Mouse (Mus musculus) midbrain, postnatal 0 days (tissue): ENCODE results near the gene Aqp3. TPM values are rescaled to one million over a fixed set of nuclear protein-coding genes. Genes with fewer than 3 reads are reported as not detected.

Source experiments
- ATAC-seq: fragments of 200-750 bp; cut with Nextera tagmentation; 2 replicates; pipeline ENCODE4 v1.8.0; 2017; ENCODE audit warnings: moderate number of reproducible peaks, mild to moderate bottlenecking, moderate TSS enrichment, moderate library complexity; ENCODE audit not compliant: low FRiP score
- DNase-seq: peaks from one replicate; pipeline ENCODE4 v3.0.0-alpha.2; 2015; ENCODE audit warnings: low spot score
- H3K27ac ChIP-seq: fragments of 300-500 bp; sonication (generic); 2 replicates; pipeline ENCODE4 v1.5.1; 2014; ENCODE audit warnings: low read depth, mild to moderate bottlenecking, low read length, mixed read lengths
- H3K27me3 ChIP-seq: fragments of 300-500 bp; sonication (generic); 2 replicates; pipeline ENCODE4 v1.6.1; 2014; ENCODE audit warnings: low read length, control low read depth, mixed read lengths; ENCODE audit not compliant: insufficient read depth
- H3K36me3 ChIP-seq: fragments of 300-500 bp; sonication (generic); 2 replicates; pipeline ENCODE4 v1.6.1; 2014; ENCODE audit warnings: low read length, control low read depth, mixed read lengths; ENCODE audit not compliant: insufficient read depth
- H3K4me1 ChIP-seq: fragments of 300-500 bp; sonication (generic); 2 replicates; pipeline ENCODE4 v1.6.1; 2014; ENCODE audit warnings: mild to moderate bottlenecking, control low read depth, antibody characterized with exemption, low read length, mixed read lengths; ENCODE audit not compliant: insufficient read depth
- H3K4me2 ChIP-seq: fragments of 300-500 bp; sonication (generic); 2 replicates; pipeline ENCODE4 v1.6.1; 2014; ENCODE audit warnings: low read depth, mild to moderate bottlenecking, low read length, mixed read lengths; ENCODE audit not compliant: poor library complexity, severe bottlenecking
- H3K4me3 ChIP-seq: fragments of 300-500 bp; sonication (generic); 2 replicates; pipeline ENCODE4 v1.5.1; 2014; ENCODE audit warnings: low read depth, mild to moderate bottlenecking, low read length, moderate library complexity
- H3K9ac ChIP-seq: fragments of 300-500 bp; sonication (generic); replicated peaks from 2 replicates; pipeline ENCODE4 v1.6.1; 2014; ENCODE audit warnings: mild to moderate bottlenecking, low read length, moderate library complexity, mixed read lengths; ENCODE audit not compliant: poor library complexity, severe bottlenecking
- H3K9me3 ChIP-seq: fragments of 300-500 bp; sonication (generic); 2 replicates; pipeline ENCODE4 v1.6.1; 2016; ENCODE audit warnings: low read length, control low read depth
- CTCF ChIP-seq: IDR thresholded peaks from 2 replicates; pipeline ENCODE4 v1.5.1; 2016; ENCODE audit warnings: antibody characterized with exemption, mild to moderate bottlenecking
- WGBS: fragments of 180-500 bp; shearing (Covaris S2); extraction: QIAGEN DNeasy Blood & Tissue Kit; methylation state at CpG from one replicate; pipeline ENCODE4 v1.1.7; 2014; 5-methylcytosine and 5-hydroxymethylcytosine counted together
- polyA plus RNA-seq: library from polyadenylated mRNA; unstranded; fragments of >200 nt; fragmentation: Nextera tagmentation; extraction: Ambion mirVana; gene quantifications from 2 replicates; pipeline ENCODE4 v1.2.1, GENCODE M21; 2015
- total RNA-seq: library from RNA; depleted of rRNA; stranded (reverse); fragments of >200 nt; gene quantifications from 2 replicates; pipeline ENCODE4 v1.2.3, GENCODE M21; 2014

The Aqp3 gene
- total and polyA plus RNA-seq, 2 experiments from 2014 or later: 0.47 to 1.1 TPM

GRCm38 (mm10) chr4:41063894-41064673, 33.9 kb downstream of the Aqp3 start:
- Histone ChIP-seq H3K9ac (no peak overlapping the region), H3K4me2 (peak overlapping the region; percentile 5; the same call in 1 of the 2 replicates), H3K36me3 (no peaks in the 10 kb centered on the region), H3K27ac (no peak overlapping the region), H3K4me1 (no peaks in the 10 kb centered on the region), H3K9me3 (no peaks in the 10 kb centered on the region), H3K4me3 (no peak overlapping the region), H3K27me3 (no peaks in the 10 kb centered on the region)
- ATAC-seq: no peak
- DNase-seq: no peak
- TF ChIP-seq CTCF: peak; percentile 41
- 24% methylated on average over 16 of the region's 16 CpGs for WGBS

- Histone ChIP-seq H3K4me2 (no peak overlapping the region), H3K9me3 (no peaks in the 10 kb centered on the region), H3K4me3 (no peak overlapping the region), H3K36me3 (no peaks in the 10 kb centered on the region), H3K27ac (no peak overlapping the region), H3K9ac (no peak overlapping the region), H3K27me3 (no peaks in the 10 kb centered on the region), H3K4me1 (no peaks in the 10 kb centered on the region)
- WGBS: 62% methylated on average over 3 of the region's 3 CpGs
- ATAC-seq (no peak), DNase-seq (no peak)
- no peak for TF ChIP-seq CTCF
Observed at GRCm38 (mm10) chr4:41063351-41063750, 34.6 kb downstream of the Aqp3 start.

GRCm38 (mm10) chr4:41057361-41057760, 40.6 kb downstream of the Aqp3 start:
- Histone ChIP-seq H3K4me3 (no peak overlapping the region), H3K36me3 (no peaks in the 10 kb centered on the region), H3K27me3 (no peaks in the 10 kb centered on the region), H3K9ac (no peak overlapping the region), H3K27ac (no peak overlapping the region), H3K4me2 (no peak overlapping the region), H3K4me1 (no peaks in the 10 kb centered on the region), H3K9me3 (no peaks in the 10 kb centered on the region)
- WGBS: 74% methylated on average over 8 of the region's 9 CpGs
- TF ChIP-seq CTCF: no peak
- ATAC-seq (no peak), DNase-seq (no peak)

GRCm38 (mm10) chr4:41056742-41057332, 41.1 kb downstream of the Aqp3 start:
- H3K4me3 ChIP-seq: no peak overlapping the region
- no peak for DNase-seq
- no peak for ATAC-seq
- no peaks in the 10 kb centered on the region for H3K9me3 ChIP-seq
- no peaks in the 10 kb centered on the region for H3K36me3 ChIP-seq
- no peak overlapping the region for H3K9ac ChIP-seq
- TF ChIP-seq CTCF: no peak
- H3K27me3 ChIP-seq: no peaks in the 10 kb centered on the region
- no peaks in the 10 kb centered on the region for H3K4me1 ChIP-seq
- 67% methylated on average over 7 of the region's 7 CpGs for WGBS
- no peak overlapping the region for H3K27ac ChIP-seq
- H3K4me2 ChIP-seq: no peak overlapping the region

- TF ChIP-seq CTCF: no peak
- Histone ChIP-seq H3K27me3 (no peaks in the 10 kb centered on the region), H3K9ac (no peak overlapping the region), H3K4me1 (no peaks in the 10 kb centered on the region), H3K4me2 (no peak overlapping the region), H3K27ac (no peak overlapping the region), H3K36me3 (no peaks in the 10 kb centered on the region), H3K9me3 (no peaks in the 10 kb centered on the region), H3K4me3 (no peak overlapping the region)
- ATAC-seq (no peak), DNase-seq (no peak)
- 65% methylated on average over 1 of the region's 1 CpGs for WGBS
Observed at GRCm38 (mm10) chr4:41056253-41056652, 41.7 kb downstream of the Aqp3 start.

GRCm38 (mm10) chr4:41055111-41055510, 42.9 kb downstream of the Aqp3 start:
- ATAC-seq (no peak), DNase-seq (no peak)
- TF ChIP-seq CTCF: no peak
- no peak overlapping the region for H3K27ac ChIP-seq
- H3K27me3 ChIP-seq: no peaks in the 10 kb centered on the region
- no peak overlapping the region for H3K9ac ChIP-seq
- no peak overlapping the region for H3K4me2 ChIP-seq
- H3K4me1 ChIP-seq: no peaks in the 10 kb centered on the region
- H3K9me3 ChIP-seq: no peaks in the 10 kb centered on the region
- WGBS: 86% methylated on average over 13 of the region's 13 CpGs
- no peaks in the 10 kb centered on the region for H3K36me3 ChIP-seq
- H3K4me3 ChIP-seq: no peak overlapping the region
